Mouse (Mus musculus) hindbrain, embryonic 14.5 days (tissue): ENCODE data around the gene Arpp21. TPM values are rescaled to one million over a fixed set of nuclear protein-coding genes. Genes with fewer than 3 reads are reported as not detected.

Experiments
- ATAC-seq: fragments of 200-750 bp; cut with Nextera tagmentation; 2 replicates; pipeline ENCODE4 v1.8.0; 2017; ENCODE audit warnings: moderate number of reproducible peaks, mild to moderate bottlenecking, moderate TSS enrichment, moderate library complexity; ENCODE audit not compliant: low FRiP score
- DNase-seq: peaks from one replicate; pipeline ENCODE4 v3.0.0-alpha.2; 2015; ENCODE audit warnings: low spot score
- H3K27ac ChIP-seq: fragments of 300-500 bp; sonication (generic); 2 replicates; pipeline ENCODE4 v1.5.1; 2014; ENCODE audit warnings: mild to moderate bottlenecking, moderate library complexity
- H3K27me3 ChIP-seq: fragments of 300-500 bp; sonication (generic); 2 replicates; pipeline ENCODE4 v1.6.1; 2014; ENCODE audit warnings: mild to moderate bottlenecking, low read length, mixed read lengths; ENCODE audit not compliant: control insufficient read depth, insufficient read depth
- H3K36me3 ChIP-seq: fragments of 300-500 bp; sonication (generic); replicated peaks from 2 replicates; pipeline ENCODE4 v1.6.1; 2014; ENCODE audit not compliant: control insufficient read depth, insufficient read depth
- H3K4me1 ChIP-seq: fragments of 300-500 bp; sonication (generic); replicated peaks from 2 replicates; pipeline ENCODE4 v1.6.1; 2014; ENCODE audit warnings: antibody characterized with exemption, low read length, mixed read lengths; ENCODE audit not compliant: control insufficient read depth, insufficient read depth
- H3K4me2 ChIP-seq: fragments of 300-500 bp; sonication (generic); replicated peaks from 2 replicates; pipeline ENCODE4 v1.6.1; 2014; ENCODE audit warnings: mild to moderate bottlenecking, moderate library complexity
- H3K4me3 ChIP-seq: fragments of 300-500 bp; sonication (generic); replicated peaks from 2 replicates; pipeline ENCODE4 v1.5.1; 2014; ENCODE audit warnings: mild to moderate bottlenecking, low read length
- H3K9ac ChIP-seq: fragments of 300-500 bp; sonication (generic); 2 replicates; pipeline ENCODE4 v1.6.1; 2014
- H3K9me3 ChIP-seq: fragments of 300-500 bp; sonication (generic); 2 replicates; pipeline ENCODE4 v1.6.1; 2016; ENCODE audit warnings: low read length; ENCODE audit not compliant: control insufficient read depth
- WGBS: fragments of 180-500 bp; shearing (Covaris S2); extraction: QIAGEN DNeasy Blood & Tissue Kit; methylation state at CpG from one replicate; pipeline ENCODE4 v1.1.7; 2014; 5-methylcytosine and 5-hydroxymethylcytosine counted together
- polyA plus RNA-seq: library from polyadenylated mRNA; unstranded; fragments of >200 nt; fragmentation: Nextera tagmentation; extraction: Ambion mirVana; gene quantifications from 2 replicates; pipeline ENCODE4 v1.2.1, GENCODE M21; 2014

Gene Arpp21
- polyA plus RNA-seq, 1 experiment from 2014 or later: 40.8 TPM

- H3K4me2 ChIP-seq: peak overlapping the region; percentile 31
- ATAC-seq: no peak; the same call in 1 of the 2 replicates
- H3K4me3 ChIP-seq: no peak overlapping the region
- no peak overlapping the region for H3K27ac ChIP-seq
- DNase-seq: no peak
- peaks cover 10% of the 10 kb centered on the region for H3K4me1 ChIP-seq
- no peaks in the 10 kb centered on the region for H3K9me3 ChIP-seq
- peaks cover 19% of the 10 kb centered on the region; the same call in 1 of the 2 replicates for H3K36me3 ChIP-seq
- no peak overlapping the region for H3K9ac ChIP-seq
- no peaks in the 10 kb centered on the region for H3K27me3 ChIP-seq
- whole genome bisulfite sequencing: 25% methylated on average over 15 of the region's 15 CpGs
Observed at GRCm38 (mm10) chr9:112174407-112175357, 61.1 kb downstream of the Arpp21 start.

GRCm38 (mm10) chr9:112173778-112174177, 62.0 kb downstream of the Arpp21 start:
- Histone ChIP-seq H3K27me3 (no peaks in the 10 kb centered on the region), H3K4me3 (no peak overlapping the region), H3K27ac (no peak overlapping the region), H3K9ac (no peak overlapping the region), H3K4me2 (no peak overlapping the region), H3K9me3 (no peaks in the 10 kb centered on the region), H3K36me3 (peaks cover 19% of the 10 kb centered on the region; the same call in 1 of the 2 replicates), H3K4me1 (peaks cover 10% of the 10 kb centered on the region)
- ATAC-seq (no peak), DNase-seq (no peak)
- WGBS: 95% methylated on average over 5 of the region's 5 CpGs

- Histone ChIP-seq H3K4me2 (no peak overlapping the region), H3K27me3 (no peaks in the 10 kb centered on the region), H3K4me3 (no peak overlapping the region), H3K27ac (no peak overlapping the region), H3K9ac (no peak overlapping the region), H3K36me3 (peaks cover 18% of the 10 kb centered on the region; the same call in 1 of the 2 replicates), H3K9me3 (no peaks in the 10 kb centered on the region), H3K4me1 (no peaks in the 10 kb centered on the region)
- DNase-seq (no peak), ATAC-seq (no peak)
- 88% methylated on average over 4 of the region's 4 CpGs for WGBS
Observed at GRCm38 (mm10) chr9:112164677-112165076, 71.1 kb downstream of the Arpp21 start.

- DNase-seq (no peak), ATAC-seq (no peak)
- no peak overlapping the region for H3K4me3 ChIP-seq
- no peaks in the 10 kb centered on the region for H3K4me1 ChIP-seq
- no peaks in the 10 kb centered on the region for H3K9me3 ChIP-seq
- WGBS: 46% methylated on average over 2 of the region's 2 CpGs
- 0 out of 2 replicates have a peak, but pooled peaks cover 23% of the 10 kb centered on the region for H3K36me3 ChIP-seq
- H3K4me2 ChIP-seq: no peak overlapping the region
- H3K9ac ChIP-seq: no peak overlapping the region
- no peaks in the 10 kb centered on the region for H3K27me3 ChIP-seq
- H3K27ac ChIP-seq: no peak overlapping the region
Observed at GRCm38 (mm10) chr9:112160981-112161380, 74.8 kb downstream of the Arpp21 start.

- ATAC-seq (no peak), DNase-seq (no peak)
- no peak overlapping the region for H3K4me2 ChIP-seq
- no peak overlapping the region for H3K4me3 ChIP-seq
- H3K27ac ChIP-seq: no peak overlapping the region
- H3K9me3 ChIP-seq: no peaks in the 10 kb centered on the region
- H3K27me3 ChIP-seq: no peaks in the 10 kb centered on the region
- no peaks in the 10 kb centered on the region for H3K4me1 ChIP-seq
- peaks cover 19% of the 10 kb centered on the region; the same call in 1 of the 2 replicates for H3K36me3 ChIP-seq
- WGBS: 88% methylated on average over 5 of the region's 5 CpGs
- no peak overlapping the region for H3K9ac ChIP-seq
Observed at GRCm38 (mm10) chr9:112153972-112154371, 81.8 kb downstream of the Arpp21 start.

GRCm38 (mm10) chr9:112152762-112153161, 83.0 kb downstream of the Arpp21 start:
- Histone ChIP-seq H3K4me2 (no peak overlapping the region), H3K27me3 (no peaks in the 10 kb centered on the region), H3K27ac (no peak overlapping the region), H3K4me3 (no peak overlapping the region), H3K9me3 (no peaks in the 10 kb centered on the region), H3K9ac (no peak overlapping the region), H3K4me1 (no peaks in the 10 kb centered on the region), H3K36me3 (peaks cover 15% of the 10 kb centered on the region; the same call in 1 of the 2 replicates)
- 92% methylated on average over 2 of the region's 2 CpGs for WGBS
- ATAC-seq (no peak), DNase-seq (no peak)

GRCm38 (mm10) chr9:112151177-112151576, 84.6 kb downstream of the Arpp21 start:
- WGBS: 83% methylated on average over 5 of the region's 5 CpGs
- Histone ChIP-seq H3K27me3 (no peaks in the 10 kb centered on the region), H3K4me3 (no peak overlapping the region), H3K4me2 (no peak overlapping the region), H3K4me1 (no peaks in the 10 kb centered on the region), H3K9me3 (no peaks in the 10 kb centered on the region), H3K9ac (no peak overlapping the region), H3K27ac (no peak overlapping the region), H3K36me3 (peaks cover 10% of the 10 kb centered on the region; the same call in 1 of the 2 replicates)
- no peak for ATAC-seq
- DNase-seq: no peak

- Histone ChIP-seq H3K27ac (no peak overlapping the region), H3K4me1 (no peaks in the 10 kb centered on the region), H3K36me3 (peaks cover 25% of the 10 kb centered on the region), H3K4me2 (no peak overlapping the region), H3K27me3 (no peaks in the 10 kb centered on the region), H3K9ac (no peak overlapping the region), H3K4me3 (no peak overlapping the region), H3K9me3 (no peaks in the 10 kb centered on the region)
- ATAC-seq: no peak
- no peak for DNase-seq
- 83% methylated on average over 8 of the region's 8 CpGs for WGBS
Observed at GRCm38 (mm10) chr9:112140658-112141057, 95.1 kb downstream of the Arpp21 start.

GRCm38 (mm10) chr9:112137820-112138219, 97.9 kb downstream of the Arpp21 start:
- H3K9ac ChIP-seq: no peak overlapping the region
- no peak overlapping the region for H3K27ac ChIP-seq
- H3K27me3 ChIP-seq: no peaks in the 10 kb centered on the region
- no peaks in the 10 kb centered on the region for H3K4me1 ChIP-seq
- peaks cover 29% of the 10 kb centered on the region for H3K36me3 ChIP-seq
- DNase-seq (no peak), ATAC-seq (no peak)
- no peak overlapping the region for H3K4me3 ChIP-seq
- H3K9me3 ChIP-seq: no peaks in the 10 kb centered on the region
- H3K4me2 ChIP-seq: no peak overlapping the region
